Comparison of ENCODE assay signal across 16 mouse cellular contexts in the genomic region with DNA sequence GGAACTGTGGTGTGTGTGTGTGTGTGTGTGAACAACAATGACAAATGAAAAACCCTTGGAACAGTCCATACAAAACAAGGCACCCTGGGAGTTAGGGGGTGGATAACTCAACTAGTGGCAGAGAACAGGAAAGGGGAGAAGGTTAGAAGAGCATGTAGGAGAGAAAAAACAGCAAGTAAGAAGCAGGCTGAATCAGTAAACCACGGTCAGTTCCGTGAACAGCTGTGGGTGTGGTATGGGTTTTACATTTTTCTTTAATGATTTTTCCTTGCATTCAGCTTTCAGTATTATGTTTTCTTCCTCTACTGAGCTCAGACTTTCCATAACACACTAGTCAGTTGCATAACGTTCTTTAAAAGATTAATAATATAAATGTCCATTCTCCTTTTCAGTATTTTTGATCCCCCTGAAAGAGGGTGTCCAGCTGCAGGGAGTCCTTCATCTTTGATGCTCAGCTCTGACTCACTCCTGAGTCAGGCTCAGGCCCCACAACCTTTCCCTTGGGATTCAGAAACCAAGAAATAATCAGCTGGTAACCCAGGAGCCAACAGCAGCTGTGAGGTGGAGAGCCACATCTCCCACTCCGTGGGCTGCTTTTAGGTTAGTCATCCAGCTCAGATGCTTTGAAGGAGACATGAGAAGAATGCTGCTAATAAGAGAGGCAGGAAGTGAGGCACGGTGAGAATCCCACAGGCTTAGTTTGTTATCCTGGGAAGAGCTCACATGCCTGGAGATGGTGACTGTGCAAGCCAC.
DNase-seq lines count a peak whose midpoint lies in the region; TF ChIP-seq lines count a peak whose summit lies in the region.
"Had no signal": no experiment of that assay in that cellular context is flagged by ENCODE, and none has a peak within 500 bp of the region (broad histone marks: within the 10 kb centered on the region; RNA-seq: fewer than 3 reads in every experiment).

No protein-coding gene starts in this region.

- H3ac ChIP-seq in myocyte (ENCODE audit: control insufficient read depth, insufficient read length): no peak overlapping the region

- H3K27me3 ChIP-seq in heart, embryonic 10.5 days (ENCODE audit: insufficient read depth, poor library complexity, severe bottlenecking): no peaks in the 10 kb centered on the region
- no peaks in the 10 kb centered on the region for H3K27me3 ChIP-seq in myocyte (ENCODE audit: control insufficient read depth, insufficient read depth, insufficient read length)
- H3K27me3 ChIP-seq: heart, embryonic 15.5 days; limb, embryonic 13.5 days had no signal

- H3K4me3 ChIP-seq in heart, embryonic 10.5 days: no peak overlapping the region
- no peak overlapping the region for H3K4me3 ChIP-seq in myocyte
- H3K4me3 ChIP-seq: embryonic facial prominence, embryonic 10.5 days; heart, embryonic 15.5 days; limb, embryonic 13.5 days had no signal

- H3K27ac ChIP-seq in heart, embryonic 10.5 days: no peak overlapping the region
- H3K27ac ChIP-seq: embryonic facial prominence, embryonic 10.5 days; heart, embryonic 15.5 days; hindbrain, postnatal 0 days; limb, embryonic 13.5 days; stomach, postnatal 0 days had no signal

- 56% methylated on average over 5 of the region's 5 CpGs for WGBS in heart, embryonic 10.5 days

- H3K9me3 ChIP-seq in heart, embryonic 10.5 days: no peaks in the 10 kb centered on the region
- H3K9me3 ChIP-seq: embryonic facial prominence, embryonic 10.5 days; heart, embryonic 15.5 days; limb, embryonic 13.5 days had no signal

- DNase-seq in heart, adult 8-10 months (ENCODE audit: low spot score): peak; percentile 22
- no peak for DNase-seq in heart, embryonic 10.5 days (ENCODE audit: low spot score)
- peak; percentile 82 for DNase-seq in NIH3T3 (ENCODE audit: low read depth)
- peak; percentile 51 for DNase-seq in gastrocnemius, postnatal 25 days
- DNase-seq in cerebellum, adult 18-20 months: no peak
- no peak for DNase-seq in yolk sac, embryonic 10.5 days (ENCODE audit: low spot score)
- no peak for DNase-seq in cerebellum, adult 11 months
- DNase-seq: cerebellum, adult 9-11 months; kidney, adult 9 months; liver, postnatal 0 days had no signal

- H3K36me3 ChIP-seq in heart, embryonic 10.5 days: no peaks in the 10 kb centered on the region
- no peaks in the 10 kb centered on the region for H3K36me3 ChIP-seq in myocyte (ENCODE audit: control insufficient read depth, insufficient read depth)
- H3K36me3 ChIP-seq: embryonic facial prominence, embryonic 10.5 days; heart, embryonic 15.5 days; limb, embryonic 13.5 days had no signal

- no peaks in the 10 kb centered on the region for H3K4me1 ChIP-seq in heart, embryonic 10.5 days
- H3K4me1 ChIP-seq: embryonic facial prominence, embryonic 10.5 days; heart, embryonic 15.5 days; limb, embryonic 13.5 days had no signal

- no peaks in the 10 kb centered on the region for H3K79me2 ChIP-seq in myocyte (ENCODE audit: control insufficient read depth, insufficient read depth)

- TF ChIP-seq POLR2A in myocyte (IDR thresholded peaks at IDR 0.05; ENCODE audit: insufficient read length, low read depth): no peak

- H3K4me2 ChIP-seq in myocyte (ENCODE audit: low read depth): peak overlapping the region; percentile 61
- H3K4me2 ChIP-seq: heart, embryonic 15.5 days; limb, embryonic 13.5 days had no signal

TF ChIP-seq in myocyte, 11 proteins besides CTCF, POLR2A, EP300 and RAD21:
- TF ChIP-seq MYOD1 (IDR thresholded peaks at IDR 0.05; ENCODE audit: control insufficient read depth in 1 of 3, insufficient read length in 2 of 3, low read depth in 2 of 3): peak; percentile 73 to 97 (median 97)
- no peak for TF ChIP-seq REST (IDR thresholded peaks at IDR 0.05; ENCODE audit: insufficient read depth, insufficient read length)
- TF ChIP-seq MYOG (IDR thresholded peaks at IDR 0.05; ENCODE audit: control insufficient read depth in 1 of 3, insufficient read depth in 1 of 3, insufficient read length in 2 of 3, low read depth in 2 of 3): peak; percentile 82 to 97 (median 94)
- peak; percentile 97 for TF ChIP-seq TCF12 (IDR thresholded peaks at IDR 0.05; ENCODE audit: insufficient read depth, poor library complexity, severe bottlenecking)
- TF ChIP-seq POLR2AphosphoS2 (IDR thresholded peaks at IDR 0.05; ENCODE audit: insufficient read length, low read depth): no peak
- TF ChIP-seq USF1 (IDR thresholded peaks at IDR 0.05; ENCODE audit: low read depth): peak; percentile 39
- TF ChIP-seq SRF (IDR thresholded peaks at IDR 0.05; ENCODE audit: control insufficient read depth, insufficient read length, low read depth): no peak
- TF ChIP-seq TCF3 (IDR thresholded peaks at IDR 0.05; ENCODE audit: insufficient read length, low read depth): peak; percentile 69
- no peak for TF ChIP-seq E2F4 (IDR thresholded peaks at IDR 0.05; ENCODE audit: insufficient read depth)
- no peak for TF ChIP-seq MAX (IDR thresholded peaks at IDR 0.05; ENCODE audit: low read depth)
- TF ChIP-seq CEBPB (IDR thresholded peaks at IDR 0.05; ENCODE audit: insufficient read depth, poor library complexity, severe bottlenecking): peak; percentile 83

Comparison
In these comparisons a context has a peak if more than half of its experiments do, and no peak if none do; other contexts are left out.
1. DNase-seq: peak in heart, adult 8-10 months (single experiment), NIH3T3 (single experiment) and gastrocnemius, postnatal 25 days (single experiment); none in heart, embryonic 10.5 days (single experiment), cerebellum, adult 18-20 months (0 of 2), yolk sac, embryonic 10.5 days (single experiment) and cerebellum, adult 11 months (single experiment).